Mouse (Mus musculus): ENCODE measurements at regions not wholly inside any gene's neighbourhood (a gene's known extent, or its start where the extent isn't known, plus 50 kb on each side); places are given as distances from the start of the nearest gene placed in this dataset.
A peak's percentile ranks its signal among the peaks of the same experiment; 100 is the strongest.

GRCm38 (mm10) chr8:67310494-67310893 is 213.2 kb upstream of the Nat3 start:
- WGBS = 60% methylated on average over 1 of the region's 1 CpGs
- no peaks in the 10 kb centered on the region for H3K4me1 ChIP-seq (ENCODE audit: control insufficient read depth, insufficient read depth, low read length)
- TF ChIP-seq CTCF (IDR thresholded peaks at IDR 0.05; ENCODE audit: borderline replicate concordance, insufficient read depth, low read depth, low read length) (no peak), POLR2A (IDR thresholded peaks at IDR 0.05; ENCODE audit: borderline replicate concordance, insufficient read depth, low read length) (no peak)
- no peak overlapping the region for H3K27ac ChIP-seq (ENCODE audit: insufficient read depth, low read length)
- no peak overlapping the region for H3K4me3 ChIP-seq (replicated peaks; ENCODE audit: insufficient read depth, low read depth, low read length)
- no peak for DNase-seq
- H3K27me3 ChIP-seq (ENCODE audit: control insufficient read depth, insufficient read depth, low read length) = no peaks in the 10 kb centered on the region

DNA sequence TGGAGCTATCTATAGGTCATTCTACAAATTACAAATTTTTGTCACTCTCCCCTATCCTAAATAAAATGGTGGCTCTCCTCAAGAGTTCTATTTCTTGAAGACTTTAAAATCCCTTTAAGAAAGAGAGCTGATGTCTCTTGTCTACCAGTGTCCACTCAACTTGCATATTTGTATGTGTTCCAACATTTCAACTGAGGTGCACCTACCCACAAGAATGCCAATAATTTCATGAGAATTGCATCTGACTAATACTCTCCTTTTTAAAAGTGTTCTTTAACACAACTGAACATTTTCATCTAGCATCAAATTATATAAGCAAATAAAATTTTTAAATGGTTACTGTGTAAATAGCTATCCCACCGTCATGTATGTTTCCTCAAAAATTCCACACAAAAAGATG is 206.3 kb upstream of the Nat3 start:
- H3K4me3 ChIP-seq (replicated peaks; ENCODE audit: insufficient read depth, low read depth, low read length) = no peak overlapping the region
- no peaks in the 10 kb centered on the region for H3K4me1 ChIP-seq (ENCODE audit: control insufficient read depth, insufficient read depth, low read length)
- H3K27ac ChIP-seq (ENCODE audit: insufficient read depth, low read length) = no peak overlapping the region
- no peaks in the 10 kb centered on the region for H3K27me3 ChIP-seq (ENCODE audit: control insufficient read depth, insufficient read depth, low read length)
- TF ChIP-seq POLR2A (IDR thresholded peaks at IDR 0.05; ENCODE audit: borderline replicate concordance, insufficient read depth, low read length) (no peak), CTCF (IDR thresholded peaks at IDR 0.05; ENCODE audit: borderline replicate concordance, insufficient read depth, low read depth, low read length) (no peak)
- 96% methylated on average over 1 of the region's 1 CpGs for WGBS
- DNase-seq = no peak

DNA sequence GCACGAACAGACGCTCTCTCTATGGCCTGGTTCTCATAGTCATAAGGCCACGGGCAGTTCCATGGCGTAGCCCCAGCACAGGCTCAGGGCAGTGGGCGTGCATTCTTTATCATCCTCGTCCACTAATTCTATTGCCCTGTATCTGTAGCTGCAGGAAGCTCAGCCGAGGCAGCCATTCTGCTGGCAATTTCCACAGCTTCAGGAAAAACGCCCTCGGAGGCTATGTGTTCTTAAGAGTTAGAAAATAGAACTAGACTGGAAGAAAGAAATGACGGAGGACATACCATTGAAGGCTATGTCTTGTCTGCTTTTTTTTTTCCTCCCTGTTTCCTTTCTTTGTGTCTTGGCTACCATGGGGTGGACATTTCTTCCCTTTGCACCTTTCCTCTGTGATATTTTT is 205.0 kb upstream of the Nat3 start:
- no peak overlapping the region for H3K27ac ChIP-seq (ENCODE audit: insufficient read depth, low read length)
- no peaks in the 10 kb centered on the region for H3K4me1 ChIP-seq (ENCODE audit: control insufficient read depth, insufficient read depth, low read length)
- no peak for DNase-seq
- 89% methylated on average over 10 of the region's 10 CpGs for WGBS
- H3K4me3 ChIP-seq (replicated peaks; ENCODE audit: insufficient read depth, low read depth, low read length) = no peak overlapping the region
- no peaks in the 10 kb centered on the region for H3K27me3 ChIP-seq (ENCODE audit: control insufficient read depth, insufficient read depth, low read length)
- TF ChIP-seq POLR2A (IDR thresholded peaks at IDR 0.05; ENCODE audit: borderline replicate concordance, insufficient read depth, low read length) = no peak
- no peak for TF ChIP-seq CTCF (IDR thresholded peaks at IDR 0.05; ENCODE audit: borderline replicate concordance, insufficient read depth, low read depth, low read length)

- no peaks in the 10 kb centered on the region for H3K27me3 ChIP-seq (ENCODE audit: control insufficient read depth, insufficient read depth, low read length)
- H3K4me3 ChIP-seq (replicated peaks; ENCODE audit: insufficient read depth, low read depth, low read length) = no peak overlapping the region
- no peak overlapping the region for H3K27ac ChIP-seq (ENCODE audit: insufficient read depth, low read length)
- TF ChIP-seq CTCF (IDR thresholded peaks at IDR 0.05; ENCODE audit: borderline replicate concordance, insufficient read depth, low read depth, low read length) (no peak), POLR2A (IDR thresholded peaks at IDR 0.05; ENCODE audit: borderline replicate concordance, insufficient read depth, low read length) (no peak)
- no peak for DNase-seq
- H3K4me1 ChIP-seq (ENCODE audit: control insufficient read depth, insufficient read depth, low read length) = no peaks in the 10 kb centered on the region
- 94% methylated on average over 2 of the region's 2 CpGs for WGBS
These were observed 203.1 kb upstream of the Nat3 start for GRCm38 (mm10) chr8:67320535-67320934.

DNA sequence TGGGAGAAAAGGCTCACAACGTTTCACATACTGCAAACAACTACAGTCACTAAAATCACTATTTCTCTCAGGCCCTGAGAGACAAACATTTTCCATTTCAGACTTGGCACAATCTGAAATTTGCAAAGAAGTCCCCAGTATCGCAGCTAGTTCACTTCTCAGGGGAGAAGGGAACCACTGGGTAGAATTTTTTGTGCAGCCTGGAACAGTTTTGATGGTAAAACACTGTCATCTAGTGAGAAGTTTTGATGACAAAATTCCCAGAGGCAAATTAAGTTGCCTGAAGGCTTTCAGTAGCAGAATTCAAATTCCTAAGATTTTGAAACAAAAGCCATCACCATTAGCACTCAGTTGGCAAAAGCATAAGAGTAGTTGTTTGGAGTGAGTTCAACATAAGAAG is 195.2 kb upstream of the Nat3 start:
- TF ChIP-seq POLR2A (IDR thresholded peaks at IDR 0.05; ENCODE audit: borderline replicate concordance, insufficient read depth, low read length) = no peak
- TF ChIP-seq CTCF (IDR thresholded peaks at IDR 0.05; ENCODE audit: borderline replicate concordance, insufficient read depth, low read depth, low read length) = no peak
- 61% methylated on average over 2 of the region's 2 CpGs for WGBS
- Histone ChIP-seq H3K4me1 (ENCODE audit: control insufficient read depth, insufficient read depth, low read length) (no peaks in the 10 kb centered on the region), H3K27ac (ENCODE audit: insufficient read depth, low read length) (no peak overlapping the region), H3K27me3 (ENCODE audit: control insufficient read depth, insufficient read depth, low read length) (no peaks in the 10 kb centered on the region), H3K4me3 (replicated peaks; ENCODE audit: insufficient read depth, low read depth, low read length) (no peak overlapping the region)
- DNase-seq = no peak

- WGBS = 98% methylated on average over 1 of the region's 1 CpGs
- Histone ChIP-seq H3K27me3 (ENCODE audit: control insufficient read depth, insufficient read depth, low read length) (no peaks in the 10 kb centered on the region), H3K4me3 (replicated peaks; ENCODE audit: insufficient read depth, low read depth, low read length) (no peak overlapping the region), H3K4me1 (ENCODE audit: control insufficient read depth, insufficient read depth, low read length) (no peaks in the 10 kb centered on the region), H3K27ac (ENCODE audit: insufficient read depth, low read length) (no peak overlapping the region)
- TF ChIP-seq POLR2A (IDR thresholded peaks at IDR 0.05; ENCODE audit: borderline replicate concordance, insufficient read depth, low read length) = no peak
- TF ChIP-seq CTCF (IDR thresholded peaks at IDR 0.05; ENCODE audit: borderline replicate concordance, insufficient read depth, low read depth, low read length) = no peak
- DNase-seq = no peak
These were observed 146.6 kb upstream of the Nat3 start for GRCm38 (mm10) chr8:67377061-67377460.

GRCm38 (mm10) chr8:67405947-67406346 is 117.7 kb upstream of the Nat3 start:
- no peak overlapping the region for H3K4me3 ChIP-seq (replicated peaks; ENCODE audit: insufficient read depth, low read depth, low read length)
- H3K27me3 ChIP-seq (ENCODE audit: control insufficient read depth, insufficient read depth, low read length) = no peaks in the 10 kb centered on the region
- 37% methylated on average over 10 of the region's 10 CpGs for WGBS
- H3K4me1 ChIP-seq (ENCODE audit: control insufficient read depth, insufficient read depth, low read length) = no peaks in the 10 kb centered on the region
- no peak overlapping the region for H3K27ac ChIP-seq (ENCODE audit: insufficient read depth, low read length)
- no peak for TF ChIP-seq POLR2A (IDR thresholded peaks at IDR 0.05; ENCODE audit: borderline replicate concordance, insufficient read depth, low read length)
- peak; percentile 27; the same call in 1 of the 2 replicates for TF ChIP-seq CTCF (IDR thresholded peaks at IDR 0.05; ENCODE audit: borderline replicate concordance, insufficient read depth, low read depth, low read length)
- DNase-seq = peak in 1 of 2 experiments; percentile 3

GRCm38 (mm10) chr8:67414826-67415225 is 108.8 kb upstream of the Nat3 start:
- TF ChIP-seq CTCF (IDR thresholded peaks at IDR 0.05; ENCODE audit: borderline replicate concordance, insufficient read depth, low read depth, low read length) (no peak), POLR2A (IDR thresholded peaks at IDR 0.05; ENCODE audit: borderline replicate concordance, insufficient read depth, low read length) (no peak)
- Histone ChIP-seq H3K4me3 (replicated peaks; ENCODE audit: insufficient read depth, low read depth, low read length) (no peak overlapping the region), H3K27ac (ENCODE audit: insufficient read depth, low read length) (no peak overlapping the region), H3K27me3 (ENCODE audit: control insufficient read depth, insufficient read depth, low read length) (no peaks in the 10 kb centered on the region), H3K4me1 (ENCODE audit: control insufficient read depth, insufficient read depth, low read length) (no peaks in the 10 kb centered on the region)
- DNase-seq = no peak

Data from cerebellum, adult 2 months (tissue).